Mouse (Mus musculus) left cerebral cortex, postnatal 14 days (tissue): ENCODE results near the gene Gpsm3. TPM values are rescaled to one million over a fixed set of nuclear protein-coding genes. Genes with fewer than 3 reads are reported as not detected.

Experiments
- DNase-seq, 2 experiments: peaks; one replicate each; pipeline ENCODE4 v3.0.0; 2021 to 2022; ENCODE audit warnings: low spot score in 2 of 2, mixed read lengths in 1 of 2
- intact Hi-C: fragments of 180-260 bp; cut with DNase I; formaldehyde crosslinking; loops from one replicate; pipeline ENCODE4 v1.15.1; 2025
- total RNA-seq, 2 experiments: library from RNA; stranded (reverse); gene quantifications; 2 replicates each; pipeline ENCODE4 v1.2.3; 2021

Gpsm3 gene
- total RNA-seq, 2 experiments from 2014 or later: 3.2 to 3.4 TPM

GRCm38 (mm10) chr17:34623161-34623560 lies 33.6 kb downstream of the Gpsm3 start:
- no peak for DNase-seq
- intact Hi-C loops: loop anchor here (10.0 kb wide), 1 partner anchor 178 kb away; no protein-coding TSS in a partner anchor

- intact Hi-C loops: loop anchor here (10.0 kb wide), 1 partner anchor 180 kb away; no protein-coding TSS in a partner anchor
- no peak for DNase-seq
Observed at GRCm38 (mm10) chr17:34624981-34625380, 35.4 kb downstream of the Gpsm3 start.

GRCm38 (mm10) chr17:34626062-34626772 lies 36.6 kb downstream of the Gpsm3 start:
- intact Hi-C loops: loop anchor here (10.0 kb wide), 1 partner anchor 181 kb away; no protein-coding TSS in a partner anchor
- no peak for DNase-seq

GRCm38 (mm10) chr17:34626773-34627092 lies 37.1 kb downstream of the Gpsm3 start:
- intact Hi-C loops: loop anchor here (10.0 kb wide), 1 partner anchor 182 kb away; no protein-coding TSS in a partner anchor
- no peak for DNase-seq

GRCm38 (mm10) chr17:34627093-34627942 lies 37.7 kb downstream of the Gpsm3 start:
- DNase-seq: peak; percentile 86 to 94
- intact Hi-C loops: loop anchor here (10.0 kb wide), 1 partner anchor 183 kb away; no protein-coding TSS in a partner anchor

- intact Hi-C loops: loop anchor here (10.0 kb wide), 1 partner anchor 183 kb away; no protein-coding TSS in a partner anchor
- DNase-seq: peak in 1 of 2 experiments; percentile 52
Observed at GRCm38 (mm10) chr17:34627943-34628643, 38.5 kb downstream of the Gpsm3 start, which contains the start of gene Ppt2. Gene Ppt2, minus strand, starts transcription at chr17:34628510.

- DNase-seq: no peak
- intact Hi-C loops: loop anchor here (10.0 kb wide), 1 partner anchor 184 kb away; no protein-coding TSS in a partner anchor
Observed at GRCm38 (mm10) chr17:34628644-34628967, 39.0 kb downstream of the Gpsm3 start.

GRCm38 (mm10) chr17:34629221-34629751 lies 39.7 kb downstream of the Gpsm3 start, which contains the start of gene Prrt1:
Gene Prrt1, plus strand, starts transcription at chr17:34629533.
- intact Hi-C loops: loop anchor here (10.0 kb wide), 1 partner anchor 184 kb away; no protein-coding TSS in a partner anchor
- peak; percentile 73 to 83 for DNase-seq

GRCm38 (mm10) chr17:34629796-34630603 lies 40.4 kb downstream of the Gpsm3 start:
- DNase-seq: no peak
- intact Hi-C loops: loop anchor here (10.0 kb wide), 1 partner anchor 185 kb away; no protein-coding TSS in a partner anchor

GRCm38 (mm10) chr17:34630761-34631301 lies 41.2 kb downstream of the Gpsm3 start:
- peak in 1 of 2 experiments; percentile 43 for DNase-seq
- intact Hi-C loops: no loop called here

GRCm38 (mm10) chr17:34631647-34632046 lies 42.0 kb downstream of the Gpsm3 start:
- no peak for DNase-seq
- intact Hi-C loops: no loop called here

GRCm38 (mm10) chr17:34632261-34632691 lies 42.7 kb downstream of the Gpsm3 start:
- intact Hi-C loops: no loop called here
- peak; percentile 83 to 87 for DNase-seq

- intact Hi-C loops: no loop called here
Observed at GRCm38 (mm10) chr17:34635671-34636070, 46.1 kb downstream of the Gpsm3 start.

GRCm38 (mm10) chr17:34637459-34637858 lies 47.9 kb downstream of the Gpsm3 start:
- no peak for DNase-seq
- intact Hi-C loops: no loop called here

More at GRCm38 (mm10) chr17:34635671-34636070, 46.1 kb downstream of the Gpsm3 start:
- DNase-seq: no peak

- DNase-seq: no peak
- intact Hi-C loops: no loop called here
Observed at GRCm38 (mm10) chr17:34639461-34640255, 50.1 kb downstream of the Gpsm3 start.

- peak in 1 of 2 experiments; percentile 58 for DNase-seq
- intact Hi-C loops: no loop called here
Observed at GRCm38 (mm10) chr17:34640778-34641601, 51.4 kb downstream of the Gpsm3 start.
